Mouse (Mus musculus): ENCODE data around the gene Chd2. TPM values are rescaled to one million over a fixed set of nuclear protein-coding genes. Genes with fewer than 3 reads are reported as not detected.

Chd2 gene
- total and polyA plus RNA-seq, 3 experiments: 32.9 to 43.3 (median 38.1) TPM

GRCm38 (mm10) chr7:73425451-73425850 is 116.2 kb downstream of the Chd2 start:
- DNase-seq: no peak
- H3K79me2 ChIP-seq (replicated peaks; ENCODE audit: control insufficient read depth, insufficient read depth, low read length): no peaks in the 10 kb centered on the region
- no peak overlapping the region; the same call in 1 of the 2 replicates for H3K27ac ChIP-seq
- TF ChIP-seq CTCF (IDR thresholded peaks at IDR 0.05) (no peak), POLR2A (IDR thresholded peaks at IDR 0.05; ENCODE audit: insufficient read depth, low read depth, low read length) (no peak), EP300 (IDR thresholded peaks at IDR 0.05; ENCODE audit: insufficient read depth, low read depth, low read length) (no peak)
- intact Hi-C loops (cut with DNase I): no loop called here
- WGBS: 92% methylated on average over 7 of the region's 7 CpGs
- peaks cover 10% of the 10 kb centered on the region for H3K4me1 ChIP-seq (ENCODE audit: control insufficient read depth, insufficient read depth, low read length)
- no peaks in the 10 kb centered on the region for H3K36me3 ChIP-seq (ENCODE audit: control insufficient read depth, insufficient read depth, low read length)
- no peak overlapping the region for H3K9ac ChIP-seq (ENCODE audit: low read depth, low read length)
- H3K27me3 ChIP-seq (ENCODE audit: control insufficient read depth, insufficient read depth, low read length): no peaks in the 10 kb centered on the region
- H3K4me3 ChIP-seq: no peak overlapping the region

GRCm38 (mm10) chr7:73424705-73425104 is 116.9 kb downstream of the Chd2 start:
- 41% methylated on average over 3 of the region's 3 CpGs for WGBS
- H3K9ac ChIP-seq (ENCODE audit: low read depth, low read length): no peak overlapping the region
- intact Hi-C loops (cut with DNase I): no loop called here

GRCm38 (mm10) chr7:73424243-73424642 is 117.4 kb downstream of the Chd2 start:
- H3K9ac ChIP-seq (ENCODE audit: low read depth, low read length): no peak overlapping the region
- H3K27me3 ChIP-seq (ENCODE audit: control insufficient read depth, insufficient read depth, low read length): no peaks in the 10 kb centered on the region
- no peak for DNase-seq
- TF ChIP-seq CTCF (IDR thresholded peaks at IDR 0.05) (no peak), EP300 (IDR thresholded peaks at IDR 0.05; ENCODE audit: insufficient read depth, low read depth, low read length) (no peak), POLR2A (IDR thresholded peaks at IDR 0.05; ENCODE audit: insufficient read depth, low read depth, low read length) (no peak)
- H3K36me3 ChIP-seq (ENCODE audit: control insufficient read depth, insufficient read depth, low read length): no peaks in the 10 kb centered on the region
- intact Hi-C loops (cut with DNase I): no loop called here
- H3K4me3 ChIP-seq: no peak overlapping the region
- no peaks in the 10 kb centered on the region for H3K79me2 ChIP-seq (replicated peaks; ENCODE audit: control insufficient read depth, insufficient read depth, low read length)
- WGBS: 50% methylated on average over 3 of the region's 3 CpGs
- H3K4me1 ChIP-seq (ENCODE audit: control insufficient read depth, insufficient read depth, low read length): peaks cover 10% of the 10 kb centered on the region
- peak overlapping the region; percentile 24 for H3K27ac ChIP-seq

More at GRCm38 (mm10) chr7:73424705-73425104, 116.9 kb downstream of the Chd2 start:
- no peak overlapping the region for H3K4me3 ChIP-seq
- peak overlapping the region; percentile 24 for H3K27ac ChIP-seq
- TF ChIP-seq EP300 (IDR thresholded peaks at IDR 0.05; ENCODE audit: insufficient read depth, low read depth, low read length) (no peak), CTCF (IDR thresholded peaks at IDR 0.05) (0 out of 2 replicates have a peak, but pooled peaks have one; percentile 13)
- peaks cover 10% of the 10 kb centered on the region for H3K4me1 ChIP-seq (ENCODE audit: control insufficient read depth, insufficient read depth, low read length)
- peak in 1 of 2 experiments; percentile 63 for DNase-seq
- H3K36me3 ChIP-seq (ENCODE audit: control insufficient read depth, insufficient read depth, low read length): no peaks in the 10 kb centered on the region
- no peaks in the 10 kb centered on the region for H3K79me2 ChIP-seq (replicated peaks; ENCODE audit: control insufficient read depth, insufficient read depth, low read length)
- H3K27me3 ChIP-seq (ENCODE audit: control insufficient read depth, insufficient read depth, low read length): no peaks in the 10 kb centered on the region

GRCm38 (mm10) chr7:73423236-73423635 is 118.4 kb downstream of the Chd2 start:
- no peak overlapping the region for H3K4me3 ChIP-seq
- WGBS: 66% methylated on average over 13 of the region's 13 CpGs
- no peak overlapping the region for H3K9ac ChIP-seq (ENCODE audit: low read depth, low read length)
- no peaks in the 10 kb centered on the region for H3K36me3 ChIP-seq (ENCODE audit: control insufficient read depth, insufficient read depth, low read length)
- intact Hi-C loops (cut with DNase I): loop anchor here (2.0 kb wide), 2 partner anchors 46 to 1022 kb away; no protein-coding TSS in a partner anchor
- no peak for TF ChIP-seq EP300 (IDR thresholded peaks at IDR 0.05; ENCODE audit: insufficient read depth, low read depth, low read length)
- no peak for TF ChIP-seq CTCF (IDR thresholded peaks at IDR 0.05)
- no peak for TF ChIP-seq POLR2A (IDR thresholded peaks at IDR 0.05; ENCODE audit: insufficient read depth, low read depth, low read length)
- H3K4me1 ChIP-seq (ENCODE audit: control insufficient read depth, insufficient read depth, low read length): peaks cover 10% of the 10 kb centered on the region
- peak in 1 of 2 experiments; percentile 41 for DNase-seq
- H3K27ac ChIP-seq: no peak overlapping the region
- no peaks in the 10 kb centered on the region for H3K27me3 ChIP-seq (ENCODE audit: control insufficient read depth, insufficient read depth, low read length)
- no peaks in the 10 kb centered on the region for H3K79me2 ChIP-seq (replicated peaks; ENCODE audit: control insufficient read depth, insufficient read depth, low read length)

GRCm38 (mm10) chr7:73422223-73423113 is 119.2 kb downstream of the Chd2 start:
- 36% methylated on average over 12 of the region's 12 CpGs for WGBS
- TF ChIP-seq EP300 (IDR thresholded peaks at IDR 0.05; ENCODE audit: insufficient read depth, low read depth, low read length): peak; percentile 73; the same call in 1 of the 2 replicates
- TF ChIP-seq POLR2A (IDR thresholded peaks at IDR 0.05; ENCODE audit: insufficient read depth, low read depth, low read length): no peak
- peak; percentile 87 for TF ChIP-seq CTCF (IDR thresholded peaks at IDR 0.05)
- Histone ChIP-seq H3K4me3 (no peak overlapping the region), H3K27ac (no peak overlapping the region), H3K36me3 (ENCODE audit: control insufficient read depth, insufficient read depth, low read length) (no peaks in the 10 kb centered on the region), H3K79me2 (replicated peaks; ENCODE audit: control insufficient read depth, insufficient read depth, low read length) (no peaks in the 10 kb centered on the region), H3K27me3 (ENCODE audit: control insufficient read depth, insufficient read depth, low read length) (no peaks in the 10 kb centered on the region), H3K4me1 (ENCODE audit: control insufficient read depth, insufficient read depth, low read length) (peaks cover 10% of the 10 kb centered on the region), H3K9ac (ENCODE audit: low read depth, low read length) (no peak overlapping the region)
- DNase-seq: peak; percentile 73 to 74
- intact Hi-C loops (cut with DNase I): loop anchor here (2.0 kb wide), 2 partner anchors 46 to 1022 kb away; no protein-coding TSS in a partner anchor

Measured in heart, adult 2 months (tissue).